Mouse (Mus musculus): ENCODE measurements around the gene Nagpa.

The Nagpa gene

DNA sequence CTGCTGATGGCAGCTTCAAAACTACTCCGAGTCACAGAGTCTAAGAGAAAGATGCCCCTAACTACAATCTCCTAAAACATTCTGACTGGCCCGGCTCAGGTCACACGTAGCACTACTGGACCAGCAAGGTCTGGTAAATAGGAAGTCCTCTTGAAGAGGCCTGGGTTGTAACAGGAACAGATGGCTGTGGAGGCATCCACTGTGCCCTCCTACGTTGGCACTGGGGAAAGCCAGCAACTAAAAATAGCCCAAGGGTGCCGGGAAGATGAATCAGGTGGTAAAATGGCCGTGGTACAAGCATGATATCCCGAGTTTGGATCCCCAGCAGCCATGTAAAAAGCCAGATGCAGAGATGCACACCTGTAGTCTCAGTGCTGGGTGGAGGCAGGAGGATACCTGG lies 17.6 kb downstream of the Nagpa start:
- peak; percentile 58 to 63 for DNase-seq

DNA sequence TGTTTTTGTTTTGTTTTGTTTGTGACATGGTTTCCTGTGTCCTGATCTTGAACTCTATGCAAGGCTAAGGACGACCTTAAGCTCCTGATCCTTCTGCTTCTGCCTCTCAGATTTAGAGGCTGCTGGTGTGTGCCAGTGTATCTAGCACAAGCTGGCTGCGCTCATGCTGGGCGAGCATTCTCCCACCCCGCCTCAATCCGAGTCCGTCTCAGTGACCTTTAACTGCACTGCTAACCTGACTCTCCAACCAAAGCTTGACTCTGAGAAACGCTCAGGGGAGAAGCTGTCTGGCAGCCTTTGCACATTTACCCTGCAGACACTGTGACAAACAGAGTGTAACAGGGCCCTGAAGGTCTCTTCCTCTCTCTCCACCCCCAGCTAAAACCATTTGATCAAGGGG lies 18.1 kb downstream of the Nagpa start:
- peak; percentile 38 to 41 for DNase-seq

DNA sequence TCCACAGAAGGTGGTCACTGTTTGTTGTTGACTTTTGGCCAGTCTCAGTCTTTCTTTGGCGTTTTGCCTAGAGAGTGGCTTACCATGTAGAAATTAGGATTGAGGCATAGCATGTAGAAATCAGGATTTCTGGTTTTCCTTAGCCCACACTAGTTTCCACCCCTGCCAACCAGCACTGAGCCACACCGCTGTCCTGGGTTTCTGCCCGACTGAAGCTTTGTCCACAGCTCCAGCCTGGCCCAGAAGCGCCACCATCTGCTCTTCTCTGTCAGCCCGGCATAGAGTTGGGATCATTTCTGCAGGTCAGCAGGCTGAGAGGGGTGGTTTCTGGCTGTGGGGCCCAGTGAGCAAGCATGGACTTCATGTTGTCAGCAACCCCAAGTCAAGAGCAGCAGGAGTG lies 18.9 kb downstream of the Nagpa start:
- peak; percentile 82 to 88 for DNase-seq

DNA sequence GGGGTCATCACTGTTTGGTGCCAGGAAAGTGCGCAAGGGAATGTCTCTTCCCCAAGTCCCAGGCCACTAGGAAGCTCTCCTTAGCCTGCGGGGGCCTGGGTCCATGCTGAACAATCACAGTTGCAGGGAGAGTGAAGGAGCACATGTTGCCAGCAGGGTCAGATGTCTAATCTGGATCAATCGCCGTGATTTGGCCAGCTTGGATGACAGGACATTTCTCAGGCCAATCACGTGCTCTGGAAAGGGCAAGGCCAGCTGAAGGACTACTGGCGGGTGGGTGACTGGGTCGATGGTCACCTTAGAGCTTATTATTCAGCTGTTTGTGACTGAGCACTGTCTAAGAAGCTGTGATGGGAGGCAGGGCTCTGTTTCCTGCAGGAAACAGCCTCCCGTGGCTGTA lies 19.7 kb downstream of the Nagpa start:
- DNase-seq = peak; percentile 34 to 36

DNA sequence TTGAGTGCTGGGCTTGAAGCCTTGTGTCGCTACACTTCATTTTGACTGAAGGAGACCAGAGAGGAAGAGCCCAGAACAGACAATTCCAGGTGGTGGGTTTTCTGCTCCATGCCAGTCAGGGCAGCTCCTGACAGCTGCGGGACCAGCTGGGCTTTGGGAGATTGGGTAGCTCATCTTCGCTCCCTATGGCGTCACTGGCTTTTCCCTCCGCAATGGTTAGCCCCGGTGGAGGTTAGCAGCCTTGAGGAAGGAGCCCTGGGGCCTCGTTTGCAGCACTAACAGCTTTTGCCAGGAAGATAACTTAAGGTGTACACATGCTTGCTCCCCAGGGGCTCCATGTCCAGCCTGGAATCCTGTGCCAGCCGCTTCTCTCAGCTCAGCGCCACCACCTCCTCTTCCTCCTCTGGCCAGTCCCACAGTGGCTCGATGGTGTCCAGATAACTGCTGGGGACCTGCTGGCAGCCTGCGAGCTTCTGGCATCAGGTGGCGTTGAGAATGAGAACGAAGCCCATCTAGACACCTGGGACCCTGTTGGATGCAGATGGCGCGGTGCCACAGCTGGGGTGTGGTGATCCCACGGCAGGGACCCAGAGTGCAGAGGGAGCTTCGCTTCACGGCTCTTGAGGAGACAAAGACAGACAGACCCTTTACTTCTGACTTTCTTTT lies 20.4 kb downstream of the Nagpa start:
- DNase-seq = peak; percentile 78 to 81

DNA sequence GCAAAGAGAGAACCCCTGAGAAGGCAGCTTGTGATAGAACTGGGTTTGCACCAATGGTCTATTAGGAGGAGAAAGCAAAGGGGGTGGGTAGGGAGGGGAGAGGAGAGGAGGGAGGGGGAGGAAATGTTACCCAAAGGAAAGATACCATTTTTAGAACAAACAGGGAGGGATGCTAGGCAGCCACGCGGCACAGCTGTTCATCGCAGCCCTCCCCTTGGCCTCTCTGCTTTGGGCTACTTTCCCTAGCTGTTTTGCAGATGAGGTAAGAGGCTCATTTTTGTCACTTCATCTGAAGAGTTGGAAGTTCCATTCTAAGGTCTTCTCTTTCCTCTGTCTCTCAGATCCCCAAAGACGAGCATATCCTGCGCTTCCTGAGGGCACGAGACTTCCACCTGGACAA lies 31.2 kb downstream of the Nagpa start:
- DNase-seq = no peak

DNA sequence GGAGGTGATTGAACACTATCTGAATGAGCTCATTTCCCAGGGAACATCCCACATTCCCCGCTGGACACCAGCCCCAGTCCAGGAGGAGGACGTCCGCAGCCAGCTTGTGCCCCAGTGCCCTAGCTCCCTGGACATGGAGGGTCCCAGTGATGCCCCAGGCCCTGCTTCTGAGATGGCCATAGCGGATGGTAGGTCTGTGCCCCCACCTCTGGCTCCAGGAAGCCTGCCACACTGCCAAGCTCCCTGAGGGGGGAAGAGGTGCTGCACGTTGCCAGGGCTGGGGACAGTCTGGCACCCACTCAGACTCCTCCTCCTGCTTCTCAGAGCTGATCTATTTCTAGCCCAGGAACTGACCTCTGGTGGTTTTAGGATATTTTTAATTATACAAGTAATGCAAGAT lies 35.0 kb downstream of the Nagpa start:
- DNase-seq = peak; percentile 69 to 74

DNA sequence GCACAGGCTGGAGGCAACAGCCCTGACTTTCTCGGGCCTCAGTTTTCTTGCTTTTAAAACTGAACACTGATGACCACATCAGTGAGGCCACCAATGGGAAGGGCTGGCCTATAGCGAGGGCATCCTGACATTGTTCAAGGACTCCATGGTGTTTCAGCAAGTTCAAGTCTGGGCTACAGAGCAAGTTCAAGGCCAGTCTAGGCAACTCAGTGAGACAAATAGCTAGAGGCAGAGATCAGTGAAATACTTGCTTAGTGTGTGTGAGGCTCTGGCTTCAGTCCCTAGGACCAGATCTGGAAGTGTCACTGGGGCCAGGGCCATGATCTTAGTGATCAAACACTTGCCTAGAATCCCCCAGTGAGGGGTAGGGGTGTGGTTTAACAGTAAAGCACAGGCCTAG lies 35.8 kb downstream of the Nagpa start:
- DNase-seq = no peak

DNA sequence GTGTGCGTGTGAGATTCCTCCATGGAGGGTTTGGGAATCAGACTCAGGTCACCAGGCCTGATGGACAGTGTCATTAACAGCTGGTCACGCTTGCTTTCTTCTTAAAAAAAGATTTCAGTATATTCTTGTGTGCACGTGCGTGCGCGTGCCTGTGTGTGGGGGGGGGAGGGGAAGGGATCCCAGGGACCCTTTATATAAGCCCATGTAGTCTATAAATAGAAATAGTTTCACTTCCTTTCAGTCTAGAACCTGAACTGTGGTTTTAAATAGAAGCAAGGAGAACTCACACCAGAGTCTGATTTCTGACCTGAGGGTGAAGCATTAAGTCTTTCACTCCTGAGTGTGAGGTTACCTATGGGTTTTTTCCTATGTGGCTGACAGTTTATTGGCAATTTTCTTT lies 39.5 kb downstream of the Nagpa start:
- DNase-seq = no peak

DNA sequence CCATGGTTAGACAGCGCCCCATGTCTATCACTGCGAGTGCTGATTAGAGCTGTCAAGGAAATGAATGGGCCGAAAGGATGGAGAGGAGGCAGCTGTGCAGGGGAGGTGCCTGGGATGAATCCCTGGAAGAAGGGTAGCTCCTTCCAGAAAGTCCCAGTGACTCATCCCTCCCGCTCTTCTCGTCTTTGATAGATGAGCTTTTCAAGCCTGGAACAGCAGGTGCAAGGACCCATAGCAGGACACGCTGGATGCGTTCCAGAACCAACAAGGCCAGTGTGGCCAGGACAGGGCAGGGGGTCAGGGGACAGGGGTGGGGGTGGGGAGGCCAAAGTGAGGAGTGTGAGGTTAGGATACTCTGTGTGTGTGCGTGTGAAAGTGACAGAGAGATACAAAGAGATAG lies 44.6 kb downstream of the Nagpa start:
- no peak for DNase-seq

DNA sequence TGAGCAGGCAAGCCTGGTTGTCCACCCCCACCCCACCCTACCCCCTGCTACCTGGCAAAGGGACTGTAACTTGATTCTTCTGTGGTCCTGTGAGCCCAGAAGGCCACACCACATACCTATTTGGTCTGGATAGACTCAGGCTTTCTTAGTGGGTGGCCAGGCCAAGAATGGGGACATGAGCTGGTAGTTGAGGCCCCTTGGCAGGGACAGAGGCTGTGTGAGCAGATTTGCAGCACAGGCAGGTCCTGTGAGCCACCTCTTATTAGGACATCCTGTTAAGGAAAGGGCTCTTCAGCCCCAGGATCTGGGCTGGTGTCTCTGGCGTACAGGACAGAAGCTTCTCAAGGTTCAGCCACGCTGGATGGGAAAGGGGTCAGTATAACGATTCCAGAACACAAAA lies 46.7 kb downstream of the Nagpa start:
- DNase-seq = no peak

DNA sequence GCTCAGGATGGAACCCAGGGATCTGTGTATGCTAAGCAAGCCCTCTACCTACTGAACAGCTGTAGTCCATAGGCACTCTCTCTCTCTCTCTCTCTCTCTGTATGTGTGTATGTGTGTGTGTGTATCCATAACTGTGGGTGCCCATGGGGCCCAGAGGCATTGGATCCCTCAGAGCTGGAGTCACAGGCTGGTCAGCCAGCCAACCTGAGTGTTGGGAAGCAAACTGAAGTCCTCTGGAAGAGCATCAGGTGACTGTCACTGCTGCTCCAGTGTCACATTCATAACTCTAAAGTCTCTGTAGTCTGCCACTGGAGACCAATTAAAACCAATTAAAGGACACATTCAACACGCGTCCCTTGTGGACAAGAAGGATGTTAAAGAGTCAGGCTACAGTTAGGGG lies 47.3 kb downstream of the Nagpa start:
- DNase-seq = no peak

DNA sequence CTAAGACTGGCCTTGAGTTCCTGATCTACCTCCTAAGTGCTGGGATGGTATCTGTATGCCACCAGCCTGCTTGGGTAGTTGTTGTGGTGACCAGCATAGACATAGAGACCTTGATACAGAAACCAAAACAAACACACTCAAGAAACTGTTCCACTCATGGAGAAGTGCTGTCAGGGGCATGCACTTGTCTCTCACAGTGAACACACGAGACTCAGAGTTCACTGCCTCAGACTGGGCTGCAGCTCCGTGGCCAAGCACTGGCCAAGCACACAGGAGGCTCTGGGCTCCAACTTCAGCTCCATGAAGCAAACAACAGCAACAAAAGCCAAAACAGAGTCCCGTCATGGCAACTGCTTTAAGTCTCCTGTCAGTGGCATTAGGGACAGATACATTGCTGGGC lies 48.8 kb downstream of the Nagpa start:
- DNase-seq = no peak

DNA sequence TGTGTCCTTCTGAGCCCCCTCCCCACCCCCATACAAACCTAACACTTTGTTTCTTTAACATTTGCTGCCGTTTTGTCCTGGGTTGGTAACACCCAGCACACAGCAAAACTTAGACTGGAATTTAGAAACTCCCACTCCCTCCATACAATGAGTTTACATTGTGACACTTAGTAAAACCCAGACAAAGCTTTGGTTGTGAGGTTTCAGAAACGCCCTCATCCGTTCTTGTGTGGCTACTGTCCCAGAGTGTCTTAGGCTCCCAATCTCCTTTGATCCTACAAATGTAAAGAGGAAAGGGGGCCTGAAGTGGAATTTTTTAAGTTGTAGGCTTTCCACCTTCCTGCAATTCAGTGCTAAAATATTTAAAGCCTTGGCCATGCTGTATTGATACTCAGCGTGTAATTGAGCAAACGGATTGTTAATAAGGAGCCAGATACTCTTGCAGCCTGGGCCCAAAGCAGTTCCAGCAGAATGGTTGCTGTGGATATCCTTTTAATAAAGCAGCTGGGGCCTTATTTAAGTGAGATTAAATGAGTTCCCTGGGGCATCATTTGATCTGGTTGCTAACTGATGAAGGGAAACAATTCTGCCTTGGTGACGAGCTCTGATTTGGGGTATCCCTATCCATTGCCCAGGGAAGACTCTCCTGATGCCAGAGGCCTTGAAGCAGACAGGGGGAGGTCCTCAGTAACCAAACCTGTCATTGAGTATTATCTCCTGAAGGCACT lies 50.3 kb downstream of the Nagpa start:
- DNase-seq = no peak

DNA sequence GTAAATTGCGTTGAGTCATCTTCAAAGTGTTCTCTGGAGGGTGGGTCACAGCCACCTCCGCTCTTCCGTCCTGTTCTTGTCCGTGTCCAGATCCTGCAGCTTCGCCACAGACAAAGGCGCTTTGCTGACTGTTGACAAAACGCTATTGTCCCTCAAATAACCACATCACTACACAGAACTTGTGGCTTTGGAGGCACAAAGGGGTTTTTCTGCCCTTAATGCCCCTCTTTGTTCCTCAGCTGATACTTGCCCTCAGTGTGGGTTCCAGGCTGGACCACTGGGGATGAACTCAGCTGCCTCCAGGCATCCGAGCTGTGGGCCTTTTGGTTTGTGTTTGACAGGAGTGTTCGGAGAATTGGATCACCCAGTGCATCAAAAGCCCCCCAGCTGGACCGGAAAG lies 53.3 kb downstream of the Nagpa start:
- DNase-seq = no peak

DNA sequence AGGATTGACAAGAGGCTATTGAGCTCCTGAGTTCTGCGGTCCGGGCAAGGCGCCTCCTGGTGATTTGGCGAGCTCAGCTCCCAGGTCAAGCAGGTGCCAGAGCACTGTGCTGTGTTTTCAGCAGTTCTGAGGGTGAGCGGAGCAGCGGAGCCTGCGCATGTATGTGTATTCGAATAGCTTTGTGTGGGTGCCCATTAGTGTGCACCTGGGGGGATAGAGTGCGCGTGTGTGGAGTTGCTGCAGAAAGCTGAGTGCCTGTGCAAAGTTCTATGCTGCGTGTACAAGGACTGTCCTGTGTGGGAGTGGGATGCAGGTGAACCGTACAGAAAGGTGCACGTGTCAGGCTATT lies 56.8 kb downstream of the Nagpa start, which contains the start of gene Sec14l5:
Gene Sec14l5 (plus strand): TSS at position 73 of the 349 bp plus-strand sequence.
- DNase-seq = no peak

DNA sequence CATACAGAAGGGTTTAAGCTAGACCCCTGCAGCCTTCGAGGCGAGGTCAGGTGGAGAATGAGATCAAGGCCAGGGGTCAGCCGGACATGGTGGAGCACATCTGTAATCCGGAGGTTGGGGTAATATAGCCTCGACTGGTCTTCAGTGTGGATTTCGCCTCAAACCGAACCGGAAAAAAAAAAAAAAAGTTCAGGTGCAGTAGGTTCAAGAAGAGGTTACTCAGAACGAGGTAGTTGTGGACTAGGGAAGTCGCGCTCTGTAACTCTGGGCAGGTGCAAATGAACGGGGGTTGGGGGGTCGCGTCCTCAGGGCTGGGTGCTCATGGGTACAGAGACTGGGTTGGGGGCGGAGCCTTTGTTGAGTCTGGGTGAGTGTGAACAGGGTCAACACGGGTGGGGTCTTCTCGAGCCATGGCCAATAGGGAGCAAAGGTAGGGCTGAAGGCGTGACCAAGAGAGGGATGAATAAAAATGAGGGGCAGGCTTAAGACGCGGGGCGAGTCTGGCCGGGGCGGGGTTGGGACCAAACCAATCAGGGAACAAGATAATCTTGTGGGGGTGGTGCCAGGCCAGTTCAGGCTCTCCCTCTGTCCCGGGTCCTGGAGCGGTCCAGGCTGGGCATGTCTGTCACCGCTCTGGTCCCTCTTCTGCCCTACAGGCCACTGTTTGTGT lies 57.3 kb downstream of the Nagpa start:
- peak; percentile 84 to 90 for DNase-seq

DNA sequence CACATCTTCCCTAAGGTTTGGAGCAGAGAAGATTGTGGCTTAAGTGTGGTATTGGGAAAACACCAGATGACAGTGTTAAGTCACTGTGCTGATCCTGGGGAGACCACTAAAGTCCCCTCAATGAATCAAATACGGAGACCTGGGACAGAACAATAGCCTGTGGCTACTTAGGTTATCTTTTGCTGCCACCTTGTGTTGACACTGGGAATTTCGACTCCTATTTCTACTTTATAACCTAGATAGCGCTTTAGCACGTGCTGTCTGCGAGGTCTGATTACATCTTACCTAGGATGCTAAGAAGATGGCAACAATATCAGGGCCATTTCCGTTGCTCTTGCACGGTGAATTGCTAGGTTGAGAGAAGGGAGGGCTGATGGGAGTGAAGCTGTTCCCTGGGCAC lies 58.2 kb downstream of the Nagpa start:
- DNase-seq = peak; percentile 89 to 94
